Mouse (Mus musculus) brain, embryonic 14.5 days (tissue): ENCODE data around the gene Slc5a3. TPM values are rescaled to one million over a fixed set of nuclear protein-coding genes. Genes with fewer than 3 reads are reported as not detected.

ENCODE experiments used
- DNase-seq: peaks from one replicate; pipeline ENCODE4 v3.0.0-alpha.2; 2011; ENCODE audit warnings: low read depth
- CTCF ChIP-seq: fragments of 200-500 bp; IDR thresholded peaks from 2 replicates; pipeline ENCODE4 v1.5.1; 2012; ENCODE audit warnings: inconsistent platforms, mild to moderate bottlenecking, moderate library complexity, borderline replicate concordance; ENCODE audit not compliant: insufficient read depth, insufficient read length; ENCODE audit errors: extremely low read depth
- POLR2A ChIP-seq: fragments of 200-500 bp; IDR thresholded peaks from 2 replicates; pipeline ENCODE4 v1.6.1; 2012; ENCODE audit warnings: mild to moderate bottlenecking, inconsistent platforms, borderline replicate concordance; ENCODE audit not compliant: poor library complexity, insufficient read depth, insufficient read length, severe bottlenecking; ENCODE audit errors: extremely low read depth
- polyA plus RNA-seq: library from polyadenylated mRNA; depleted of rRNA; stranded (reverse); fragments of >200 nt; gene quantifications from 2 replicates; pipeline ENCODE4 v1.2.3, GENCODE M21; 2012; rRNA removed

The Slc5a3 gene
- polyA plus RNA-seq, 1 experiment = 12.8 TPM

GRCm38 (mm10) chr16:92136275-92136674 is 78.2 kb downstream of the Slc5a3 start:
- peak; percentile 11; the same call in 1 of the 2 replicates for TF ChIP-seq CTCF
- no peak for TF ChIP-seq POLR2A

More at GRCm38 (mm10) chr16:92136275-92136674, 78.2 kb downstream of the Slc5a3 start:
- no peak for DNase-seq

Other genes with a start within 250 kb of the Slc5a3 start
- gene Mrps6, start 52 bp upstream of the Slc5a3 start, polyA plus RNA-seq = 87.8 and 96.8 TPM in 2 replicates
- 0.55 and 0.57 TPM in 2 replicates for gene Gm49711, start within 50 bp of the Slc5a3 start, polyA plus RNA-seq
- gene Kcne2, start 234.1 kb downstream of the Slc5a3 start, polyA plus RNA-seq = 12.4 and 25.3 TPM in 2 replicates
- 32.6 and 45.5 TPM in 2 replicates for gene Smim11, start 243.0 kb downstream of the Slc5a3 start, polyA plus RNA-seq